Mouse (Mus musculus): ENCODE results near the gene Mthfd1l.
A peak's percentile ranks its signal among the peaks of the same experiment; 100 is the strongest.

Mthfd1l gene

GRCm38 (mm10) chr10:3978326-3978725 is 5.4 kb downstream of the Mthfd1l start:
- DNase-seq (ENCODE audit: low read depth) = no peak

- DNase-seq (ENCODE audit: low read depth) = no peak
These were observed 6.0 kb downstream of the Mthfd1l start for GRCm38 (mm10) chr10:3978792-3979488.

GRCm38 (mm10) chr10:3980231-3980630 is 7.3 kb downstream of the Mthfd1l start:
- DNase-seq (ENCODE audit: low read depth) = no peak

- no peak for DNase-seq (ENCODE audit: low read depth)
These were observed 17.5 kb downstream of the Mthfd1l start for GRCm38 (mm10) chr10:3990295-3990883.

GRCm38 (mm10) chr10:3993365-3994102 is 20.6 kb downstream of the Mthfd1l start:
- no peak for DNase-seq (ENCODE audit: low read depth)

GRCm38 (mm10) chr10:3995277-3995676 is 22.4 kb downstream of the Mthfd1l start:
- DNase-seq (ENCODE audit: low read depth) = peak; percentile 49

GRCm38 (mm10) chr10:3996170-3996876 is 23.4 kb downstream of the Mthfd1l start:
- peak; percentile 79 for DNase-seq (ENCODE audit: low read depth)

GRCm38 (mm10) chr10:3997851-3998426 is 25.0 kb downstream of the Mthfd1l start:
- no peak for DNase-seq (ENCODE audit: low read depth)

- no peak for DNase-seq (ENCODE audit: low read depth)
These were observed 29.8 kb downstream of the Mthfd1l start for GRCm38 (mm10) chr10:4002711-4003110.

GRCm38 (mm10) chr10:4005191-4005590 is 32.3 kb downstream of the Mthfd1l start:
- DNase-seq (ENCODE audit: low read depth) = no peak

GRCm38 (mm10) chr10:4006296-4007015 is 33.5 kb downstream of the Mthfd1l start:
- DNase-seq (ENCODE audit: low read depth) = no peak

- no peak for DNase-seq (ENCODE audit: low read depth)
These were observed 49.8 kb downstream of the Mthfd1l start for GRCm38 (mm10) chr10:4022628-4023303.

GRCm38 (mm10) chr10:4026616-4027015 is 53.7 kb downstream of the Mthfd1l start:
- no peak for DNase-seq (ENCODE audit: low read depth)

- no peak for DNase-seq (ENCODE audit: low read depth)
These were observed 54.5 kb downstream of the Mthfd1l start for GRCm38 (mm10) chr10:4027466-4027865.

GRCm38 (mm10) chr10:4028851-4029442 is 56.0 kb downstream of the Mthfd1l start:
- DNase-seq (ENCODE audit: low read depth) = no peak

GRCm38 (mm10) chr10:4033761-4034160 is 60.8 kb downstream of the Mthfd1l start:
- no peak for DNase-seq (ENCODE audit: low read depth)

- no peak for DNase-seq (ENCODE audit: low read depth)
These were observed 63.6 kb downstream of the Mthfd1l start for GRCm38 (mm10) chr10:4036476-4036875.

- no peak for DNase-seq (ENCODE audit: low read depth)
These were observed 64.1 kb downstream of the Mthfd1l start for GRCm38 (mm10) chr10:4037066-4037465.

GRCm38 (mm10) chr10:4038576-4038975 is 65.7 kb downstream of the Mthfd1l start:
- DNase-seq (ENCODE audit: low read depth) = no peak

- DNase-seq (ENCODE audit: low read depth) = peak; percentile 43
These were observed 68.8 kb downstream of the Mthfd1l start for GRCm38 (mm10) chr10:4041691-4042090.

All from induced T-regulatory cell, adult 2 months (primary cell).